Mouse (Mus musculus): Measurements from ENCODE around the gene Psmd4. TPM values are rescaled to one million over a fixed set of nuclear protein-coding genes. Genes with fewer than 3 reads are reported as not detected.

The Psmd4 gene
- total and polyA plus RNA-seq, 3 experiments = 119 to 140 (median 121) TPM

GRCm38 (mm10) chr3:95047914-95048313 is 5.5 kb upstream of the Psmd4 start:
- Histone ChIP-seq H3K4me3 (no peak overlapping the region), H3K27ac (no peak overlapping the region), H3K27me3 (ENCODE audit: control insufficient read depth, insufficient read depth, low read length) (no peaks in the 10 kb centered on the region), H3K4me1 (ENCODE audit: control insufficient read depth, insufficient read depth, low read length) (no peaks in the 10 kb centered on the region; the same call in 1 of the 2 replicates), H3K9ac (ENCODE audit: low read depth, low read length) (no peak overlapping the region), H3K79me2 (replicated peaks; ENCODE audit: control insufficient read depth, insufficient read depth, low read length) (no peaks in the 10 kb centered on the region), H3K36me3 (ENCODE audit: control insufficient read depth, insufficient read depth, low read length) (no peaks in the 10 kb centered on the region)
- DNase-seq = no peak
- intact Hi-C loops (cut with DNase I) = no loop called here
- no peak for TF ChIP-seq POLR2A (IDR thresholded peaks at IDR 0.05; ENCODE audit: insufficient read depth, low read depth, low read length)
- TF ChIP-seq CTCF (IDR thresholded peaks at IDR 0.05) = no peak
- no peak for TF ChIP-seq EP300 (IDR thresholded peaks at IDR 0.05; ENCODE audit: insufficient read depth, low read depth, low read length)
- 54% methylated on average over 3 of the region's 3 CpGs for WGBS

GRCm38 (mm10) chr3:95046462-95047057 is 4.1 kb upstream of the Psmd4 start:
- WGBS = 74% methylated on average over 11 of the region's 11 CpGs
- peaks cover 2% of the 10 kb centered on the region for H3K79me2 ChIP-seq (replicated peaks; ENCODE audit: control insufficient read depth, insufficient read depth, low read length)
- H3K27ac ChIP-seq = no peak overlapping the region
- no peak for DNase-seq
- H3K9ac ChIP-seq (ENCODE audit: low read depth, low read length) = no peak overlapping the region
- no peaks in the 10 kb centered on the region for H3K27me3 ChIP-seq (ENCODE audit: control insufficient read depth, insufficient read depth, low read length)
- peaks cover 2% of the 10 kb centered on the region for H3K4me1 ChIP-seq (ENCODE audit: control insufficient read depth, insufficient read depth, low read length)
- TF ChIP-seq POLR2A (IDR thresholded peaks at IDR 0.05; ENCODE audit: insufficient read depth, low read depth, low read length) (no peak), EP300 (IDR thresholded peaks at IDR 0.05; ENCODE audit: insufficient read depth, low read depth, low read length) (no peak), CTCF (IDR thresholded peaks at IDR 0.05) (no peak)
- intact Hi-C loops (cut with DNase I) = no loop called here
- no peak overlapping the region for H3K4me3 ChIP-seq
- H3K36me3 ChIP-seq (ENCODE audit: control insufficient read depth, insufficient read depth, low read length) = peaks cover 2% of the 10 kb centered on the region

GRCm38 (mm10) chr3:95043251-95043650 is 837 bp upstream of the Psmd4 start:
- Histone ChIP-seq H3K79me2 (replicated peaks; ENCODE audit: control insufficient read depth, insufficient read depth, low read length) (peaks cover 5% of the 10 kb centered on the region), H3K27me3 (ENCODE audit: control insufficient read depth, insufficient read depth, low read length) (no peaks in the 10 kb centered on the region), H3K4me3 (no peak overlapping the region), H3K36me3 (ENCODE audit: control insufficient read depth, insufficient read depth, low read length) (peaks cover 11% of the 10 kb centered on the region), H3K4me1 (ENCODE audit: control insufficient read depth, insufficient read depth, low read length) (peaks cover 2% of the 10 kb centered on the region), H3K27ac (no peak overlapping the region), H3K9ac (ENCODE audit: low read depth, low read length) (no peak overlapping the region)
- 61% methylated on average over 6 of the region's 6 CpGs for WGBS
- intact Hi-C loops (cut with DNase I) = loop anchor here (5.0 kb wide), 2 partner anchors 99 to 461 kb away; partner anchors contain the start of genes Snx27 and Tnfaip8l2
- TF ChIP-seq POLR2A (IDR thresholded peaks at IDR 0.05; ENCODE audit: insufficient read depth, low read depth, low read length) (no peak), CTCF (IDR thresholded peaks at IDR 0.05) (no peak), EP300 (IDR thresholded peaks at IDR 0.05; ENCODE audit: insufficient read depth, low read depth, low read length) (no peak)
- no peak for DNase-seq

- peaks cover 5% of the 10 kb centered on the region for H3K79me2 ChIP-seq (replicated peaks; ENCODE audit: control insufficient read depth, insufficient read depth, low read length)
- H3K27ac ChIP-seq = peak overlapping the region; percentile 84
- DNase-seq = no peak
- H3K4me3 ChIP-seq = peak overlapping the region; percentile 84
- peaks cover 2% of the 10 kb centered on the region for H3K4me1 ChIP-seq (ENCODE audit: control insufficient read depth, insufficient read depth, low read length)
- WGBS = 11% methylated on average over 7 of the region's 7 CpGs
- peaks cover 11% of the 10 kb centered on the region for H3K36me3 ChIP-seq (ENCODE audit: control insufficient read depth, insufficient read depth, low read length)
- TF ChIP-seq CTCF (IDR thresholded peaks at IDR 0.05) (no peak), POLR2A (IDR thresholded peaks at IDR 0.05; ENCODE audit: insufficient read depth, low read depth, low read length) (no peak), EP300 (IDR thresholded peaks at IDR 0.05; ENCODE audit: insufficient read depth, low read depth, low read length) (no peak)
- H3K9ac ChIP-seq (ENCODE audit: low read depth, low read length) = peak overlapping the region; percentile 54
- H3K27me3 ChIP-seq (ENCODE audit: control insufficient read depth, insufficient read depth, low read length) = no peaks in the 10 kb centered on the region
- intact Hi-C loops (cut with DNase I) = loop anchor here (5.0 kb wide), 2 partner anchors 99 to 461 kb away; partner anchors contain the start of genes Snx27 and Tnfaip8l2
Measured at GRCm38 (mm10) chr3:95042838-95043229, 420 bp upstream of the Psmd4 start.

- Histone ChIP-seq H3K79me2 (replicated peaks; ENCODE audit: control insufficient read depth, insufficient read depth, low read length) (peaks cover 5% of the 10 kb centered on the region), H3K9ac (ENCODE audit: low read depth, low read length) (peak overlapping the region; percentile 51; the same call in 1 of the 2 replicates), H3K27me3 (ENCODE audit: control insufficient read depth, insufficient read depth, low read length) (no peaks in the 10 kb centered on the region), H3K27ac (peak overlapping the region; percentile 84), H3K36me3 (ENCODE audit: control insufficient read depth, insufficient read depth, low read length) (peaks cover 11% of the 10 kb centered on the region), H3K4me1 (ENCODE audit: control insufficient read depth, insufficient read depth, low read length) (peaks cover 2% of the 10 kb centered on the region), H3K4me3 (peak overlapping the region; percentile 84)
- intact Hi-C loops (cut with DNase I) = loop anchor here (5.0 kb wide), 2 partner anchors 101 to 459 kb away; partner anchors contain the start of genes Snx27 and Tnfaip8l2
- TF ChIP-seq EP300 (IDR thresholded peaks at IDR 0.05; ENCODE audit: insufficient read depth, low read depth, low read length) (no peak), POLR2A (IDR thresholded peaks at IDR 0.05; ENCODE audit: insufficient read depth, low read depth, low read length) (no peak), CTCF (IDR thresholded peaks at IDR 0.05) (no peak)
- WGBS = 12% methylated on average over 3 of the region's 3 CpGs
- DNase-seq = no peak
Measured at GRCm38 (mm10) chr3:95041625-95042024, 789 bp downstream of the Psmd4 start.

- TF ChIP-seq POLR2A (IDR thresholded peaks at IDR 0.05; ENCODE audit: insufficient read depth, low read depth, low read length) (no peak), CTCF (IDR thresholded peaks at IDR 0.05) (peak; percentile 17; the same call in 1 of the 2 replicates), EP300 (IDR thresholded peaks at IDR 0.05; ENCODE audit: insufficient read depth, low read depth, low read length) (no peak)
- DNase-seq = no peak
- Histone ChIP-seq H3K4me1 (ENCODE audit: control insufficient read depth, insufficient read depth, low read length) (peaks cover 2% of the 10 kb centered on the region; the same call in 1 of the 2 replicates), H3K27me3 (ENCODE audit: control insufficient read depth, insufficient read depth, low read length) (no peaks in the 10 kb centered on the region), H3K27ac (no peak overlapping the region), H3K79me2 (replicated peaks; ENCODE audit: control insufficient read depth, insufficient read depth, low read length) (no peaks in the 10 kb centered on the region), H3K36me3 (ENCODE audit: control insufficient read depth, insufficient read depth, low read length) (no peaks in the 10 kb centered on the region), H3K9ac (ENCODE audit: low read depth, low read length) (no peak overlapping the region), H3K4me3 (no peak overlapping the region)
- intact Hi-C loops (cut with DNase I) = no loop called here
- 63% methylated on average over 3 of the region's 3 CpGs for WGBS
Measured at GRCm38 (mm10) chr3:95029953-95030352, 12.5 kb downstream of the Psmd4 start.

All from heart, adult 2 months (tissue).